Mouse (Mus musculus) adrenal gland, adult 8-10 months (tissue): ENCODE measurements at regions not wholly inside any gene's neighbourhood (a gene's known extent, or its start where the extent isn't known, plus 50 kb on each side); places are given as distances from the start of the nearest gene placed in this dataset.

Source experiments
- DNase-seq: peaks from one replicate; pipeline ENCODE4 v3.0.0; 2022

DNA sequence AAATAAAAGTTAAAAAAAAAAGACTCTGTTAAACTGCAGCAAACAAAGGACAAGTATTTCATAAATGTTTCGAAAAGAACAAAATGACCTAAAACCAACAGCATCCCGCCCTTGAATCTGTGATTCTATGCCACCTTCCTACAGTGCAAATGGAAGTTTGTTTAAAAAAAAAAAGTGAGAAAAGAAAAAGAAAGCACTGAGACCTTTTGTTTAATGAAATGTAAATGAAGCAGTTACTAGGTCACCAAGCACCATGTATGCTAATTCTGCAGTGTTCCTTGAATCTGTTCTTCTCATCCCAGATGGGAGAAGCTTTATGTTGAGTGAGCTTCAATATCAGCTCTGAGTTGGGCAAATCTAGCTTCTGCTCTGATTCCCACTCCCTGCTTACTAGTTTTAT, 64.8 kb downstream of the Dnajb9 start:
- DNase-seq, result no peak

DNA sequence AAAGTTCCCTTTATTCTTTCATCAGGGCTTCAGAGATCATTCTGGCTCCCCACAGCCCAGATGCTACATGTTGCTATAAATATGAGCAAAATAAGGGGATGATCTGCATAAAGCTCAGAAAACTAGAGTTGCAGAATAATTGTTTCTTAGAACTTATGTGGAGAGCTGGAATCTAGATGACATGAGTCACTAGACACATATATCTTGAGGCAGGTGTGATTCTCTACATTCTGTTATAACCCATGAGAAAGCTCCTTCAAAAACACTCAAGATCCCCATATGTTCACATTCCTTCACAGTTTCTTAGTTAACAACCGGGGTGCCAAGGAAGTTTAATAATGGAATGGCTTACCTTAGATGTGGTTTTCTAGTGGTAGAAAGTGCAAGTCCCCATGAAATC, 71.1 kb downstream of the Dnajb9 start:
- DNase-seq, result no peak

- no peak for DNase-seq
Observed at GRCm38 (mm10) chr12:44128874-44129273, 81.3 kb downstream of the Dnajb9 start.

- no peak for DNase-seq
Observed at GRCm38 (mm10) chr12:44105085-44105484, 105.0 kb downstream of the Dnajb9 start.

- DNase-seq, result no peak
Observed at GRCm38 (mm10) chr12:44099188-44099587, 110.9 kb downstream of the Dnajb9 start.

DNA sequence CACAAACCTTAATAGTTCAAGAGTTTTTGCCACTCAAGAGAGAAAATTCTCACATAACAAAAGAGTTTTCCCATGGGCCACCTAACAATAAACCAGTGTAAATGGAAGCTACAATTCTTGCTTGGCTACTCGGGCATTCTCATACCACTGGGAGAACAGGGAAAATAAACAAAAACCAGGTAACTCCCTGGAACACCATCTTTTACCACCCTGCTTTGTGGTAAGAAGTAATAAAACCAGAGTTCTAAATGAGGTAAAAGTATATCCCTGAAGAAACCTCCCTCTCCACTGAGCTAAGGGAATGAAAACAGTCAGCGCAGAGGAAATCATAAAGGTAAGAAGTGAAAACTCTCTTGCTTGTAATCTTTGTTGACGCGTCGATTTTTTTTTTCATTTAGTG, 138.4 kb downstream of the Dnajb9 start:
- DNase-seq, result no peak

DNA sequence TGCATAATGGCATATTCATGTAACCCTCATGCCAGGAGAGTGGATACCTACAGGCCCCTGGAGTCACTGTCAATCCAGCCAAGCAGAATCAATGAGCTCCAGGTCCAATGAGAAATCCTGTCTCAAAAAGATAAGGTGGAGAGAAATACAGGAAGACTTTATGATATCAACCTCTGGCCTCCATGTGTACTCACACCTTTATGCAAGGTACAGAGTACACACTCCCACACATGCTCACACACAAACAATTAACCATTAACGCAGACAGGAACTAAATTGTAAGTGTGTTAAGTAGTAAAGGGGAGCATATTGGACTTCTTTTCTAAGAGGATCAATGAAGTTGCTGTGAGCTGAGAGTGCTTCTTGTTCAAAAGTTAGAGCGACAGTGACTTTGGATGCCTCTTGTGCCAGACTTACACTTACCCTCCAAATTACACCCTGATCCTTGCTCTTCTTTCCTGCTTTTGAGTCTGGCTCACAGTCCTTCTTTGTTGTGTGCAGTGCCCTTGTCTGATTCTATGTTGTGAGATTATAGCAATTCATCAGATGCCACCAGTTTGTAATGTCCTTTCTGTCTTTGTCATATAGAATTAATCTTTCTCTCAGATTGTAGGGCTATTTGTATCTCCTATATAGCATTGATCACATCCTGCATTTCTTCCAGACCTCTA, 153.5 kb downstream of the Dnajb9 start:
- DNase-seq, result no peak

DNA sequence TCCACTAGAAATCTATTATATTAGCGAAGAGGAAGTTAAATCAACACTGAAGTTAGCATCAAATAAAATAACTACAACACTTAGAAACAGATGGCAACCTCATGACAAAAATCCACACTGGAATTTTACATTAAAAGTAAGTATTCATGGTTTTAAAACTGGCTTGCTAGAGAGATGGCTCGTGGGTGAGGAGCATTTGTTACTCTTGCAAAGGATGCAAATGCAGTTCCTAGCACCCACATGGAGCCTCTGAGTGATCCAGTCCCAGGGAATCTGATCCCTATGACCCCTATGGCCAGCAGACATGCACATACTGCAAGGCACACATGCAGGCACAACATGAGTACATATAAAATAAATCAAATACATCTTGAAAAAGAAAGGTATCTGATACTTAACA, 164.3 kb downstream of the Dnajb9 start:
- no peak for DNase-seq

DNA sequence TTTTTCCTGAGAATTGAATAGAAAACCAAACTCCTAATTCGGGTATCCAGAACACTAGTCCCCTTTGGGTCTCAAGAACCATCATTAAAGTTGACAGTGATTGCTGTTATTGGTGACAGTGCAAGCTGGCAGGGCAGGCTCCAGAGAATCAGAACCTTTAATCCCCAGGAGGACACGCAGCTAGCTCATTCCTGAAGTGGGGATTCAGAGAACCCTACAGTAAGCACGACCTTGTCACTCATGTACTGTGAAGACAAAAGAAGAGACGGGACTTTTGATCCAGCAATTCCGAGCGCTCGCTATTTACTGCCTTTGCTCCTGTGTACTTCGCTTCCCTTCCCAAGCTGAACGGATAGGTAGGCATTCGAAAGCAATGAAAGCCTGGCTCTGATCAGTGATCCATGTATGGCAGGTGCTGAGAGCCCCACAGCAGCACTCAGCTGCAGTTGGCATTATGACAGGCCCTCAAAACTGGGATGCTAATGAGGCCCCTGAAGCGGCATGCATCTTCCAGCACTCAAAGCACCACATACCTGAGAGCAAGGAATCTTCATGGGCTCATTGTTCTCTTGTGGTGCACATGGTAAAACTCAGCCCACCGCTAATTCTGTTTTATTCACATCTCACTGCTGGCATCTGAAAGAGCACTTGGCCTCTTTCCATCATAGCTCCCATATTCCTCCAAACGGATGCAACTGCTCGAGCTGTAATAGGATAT, 165.6 kb downstream of the Dnajb9 start:
- no peak for DNase-seq

- DNase-seq, result no peak
Observed at GRCm38 (mm10) chr12:44006795-44007194, 203.3 kb downstream of the Dnajb9 start.

GRCm38 (mm10) chr12:43983548-43983947, 226.6 kb downstream of the Dnajb9 start:
- DNase-seq, result no peak

DNA sequence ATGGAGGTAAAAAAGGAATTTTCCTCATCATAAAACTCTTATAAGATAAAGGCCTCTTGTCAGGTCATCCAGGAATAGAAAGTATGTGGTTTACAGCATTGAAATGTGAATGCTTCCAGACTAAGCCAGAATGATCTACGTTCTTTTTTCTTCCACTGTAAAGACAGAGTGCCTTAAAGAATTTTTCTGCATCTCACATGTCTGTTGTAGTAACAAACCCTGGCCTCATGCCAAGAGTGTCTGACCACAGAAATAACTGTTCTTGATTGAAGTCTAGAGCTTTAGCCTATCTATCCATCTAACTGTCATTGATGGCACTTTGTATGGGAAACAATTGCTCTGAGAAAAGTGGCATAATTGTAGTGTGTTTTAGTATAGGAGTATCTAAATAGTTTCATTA, 246.2 kb downstream of the Dnajb9 start:
- DNase-seq, result no peak

- no peak for DNase-seq
Observed at GRCm38 (mm10) chr12:43962551-43963120, 247.5 kb downstream of the Dnajb9 start.

GRCm38 (mm10) chr12:43924228-43924627, 285.9 kb downstream of the Dnajb9 start:
- DNase-seq, result no peak

DNA sequence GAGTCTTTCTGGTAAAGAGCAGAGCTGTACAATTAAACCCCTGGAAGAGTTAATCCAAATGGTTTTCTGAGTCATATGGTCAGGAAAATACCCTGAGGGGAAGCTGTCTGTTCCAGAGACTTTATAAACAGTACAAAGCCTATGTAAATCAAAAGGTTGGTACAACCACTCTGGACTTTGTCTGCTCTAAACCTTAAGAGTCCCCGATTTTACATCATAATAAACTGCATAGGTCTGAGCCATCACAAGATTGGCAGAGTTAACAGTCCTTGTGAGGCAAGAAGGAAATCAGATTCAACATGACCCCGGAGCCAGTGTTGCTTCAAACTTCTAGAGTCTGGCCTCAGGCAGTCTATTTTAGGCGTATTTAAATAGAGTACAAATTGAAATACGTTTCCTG, 289.7 kb downstream of the Dnajb9 start:
- DNase-seq, result no peak

DNA sequence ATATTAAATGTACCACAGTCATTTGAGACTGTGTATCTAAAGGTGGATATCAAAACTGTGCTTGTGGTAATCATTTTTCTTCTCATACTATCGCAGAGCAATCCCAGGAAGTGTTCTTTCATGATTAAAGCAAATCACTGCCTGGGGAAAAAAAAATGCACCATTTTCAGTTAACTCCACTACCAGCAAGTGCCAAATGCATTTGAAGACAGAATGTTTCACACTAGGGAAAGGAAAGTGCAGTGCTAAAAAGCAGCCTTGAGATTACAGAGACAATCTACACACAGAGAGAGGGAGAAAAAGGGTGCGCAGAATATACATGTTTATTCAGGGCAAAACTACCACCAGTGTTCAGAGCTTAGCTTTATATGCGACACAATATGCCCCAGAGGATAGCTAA, 291.0 kb downstream of the Dnajb9 start:
- DNase-seq, result no peak

DNA sequence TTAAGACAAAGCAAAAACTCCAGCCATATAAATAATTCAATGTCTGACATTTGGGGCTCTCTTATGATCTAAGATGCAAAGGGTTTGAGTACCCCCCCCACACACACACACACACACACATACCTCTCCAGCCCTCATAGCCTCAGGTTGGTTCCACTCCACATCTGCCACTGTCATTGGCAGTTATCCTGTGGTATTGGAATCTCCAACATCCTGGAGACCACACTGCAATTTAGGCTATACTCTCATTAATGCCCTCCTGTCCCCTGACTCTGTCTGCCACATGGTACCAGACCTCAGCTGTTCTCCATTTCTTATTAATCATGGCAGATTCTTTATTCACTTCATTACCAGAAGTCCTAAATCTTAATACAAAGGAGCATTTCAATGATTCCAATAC, 293.3 kb downstream of the Dnajb9 start:
- no peak for DNase-seq

GRCm38 (mm10) chr12:43899273-43899672, 310.9 kb downstream of the Dnajb9 start:
- no peak for DNase-seq

DNA sequence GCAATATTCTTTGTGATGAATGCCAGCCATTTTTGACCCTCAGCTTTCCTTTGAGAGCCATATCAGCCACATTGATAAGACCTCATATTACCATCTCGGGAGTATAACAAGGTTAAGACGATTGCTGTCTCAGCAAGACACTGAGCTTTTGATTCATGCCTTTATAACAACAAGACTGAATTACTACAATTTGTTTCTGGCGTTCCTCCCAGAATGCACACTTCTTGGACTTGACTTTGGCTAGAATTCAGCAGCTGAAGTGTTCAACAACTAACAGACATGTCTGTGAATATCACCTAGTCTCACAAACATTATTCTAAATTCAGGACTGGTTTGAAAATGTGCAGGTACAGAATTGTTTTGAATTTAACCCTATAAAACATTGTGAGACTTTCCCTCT, 324.5 kb downstream of the Dnajb9 start:
- no peak for DNase-seq

GRCm38 (mm10) chr12:43860479-43860878, 349.6 kb downstream of the Dnajb9 start:
- no peak for DNase-seq

GRCm38 (mm10) chr12:43856370-43856769, 353.8 kb downstream of the Dnajb9 start:
- no peak for DNase-seq

DNA sequence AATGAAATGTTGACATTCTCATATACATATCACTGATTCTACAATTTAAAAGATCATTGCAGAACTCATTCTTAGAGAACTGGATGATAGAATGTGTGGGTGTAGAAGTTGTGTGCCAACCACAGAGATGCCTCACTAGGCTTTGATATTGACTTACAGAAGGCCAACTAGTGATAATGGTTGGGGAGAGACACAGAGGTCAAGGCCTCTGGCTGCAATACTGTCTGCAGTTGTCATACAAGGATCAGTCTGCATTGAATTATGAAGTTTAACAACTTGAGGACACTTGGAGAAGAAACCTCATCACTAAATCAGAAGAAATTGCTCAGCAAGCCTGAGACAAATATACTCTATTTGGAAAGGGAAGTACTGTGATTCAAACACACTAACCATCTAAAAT, 357.9 kb downstream of the Dnajb9 start:
- DNase-seq, result peak; percentile 57

DNA sequence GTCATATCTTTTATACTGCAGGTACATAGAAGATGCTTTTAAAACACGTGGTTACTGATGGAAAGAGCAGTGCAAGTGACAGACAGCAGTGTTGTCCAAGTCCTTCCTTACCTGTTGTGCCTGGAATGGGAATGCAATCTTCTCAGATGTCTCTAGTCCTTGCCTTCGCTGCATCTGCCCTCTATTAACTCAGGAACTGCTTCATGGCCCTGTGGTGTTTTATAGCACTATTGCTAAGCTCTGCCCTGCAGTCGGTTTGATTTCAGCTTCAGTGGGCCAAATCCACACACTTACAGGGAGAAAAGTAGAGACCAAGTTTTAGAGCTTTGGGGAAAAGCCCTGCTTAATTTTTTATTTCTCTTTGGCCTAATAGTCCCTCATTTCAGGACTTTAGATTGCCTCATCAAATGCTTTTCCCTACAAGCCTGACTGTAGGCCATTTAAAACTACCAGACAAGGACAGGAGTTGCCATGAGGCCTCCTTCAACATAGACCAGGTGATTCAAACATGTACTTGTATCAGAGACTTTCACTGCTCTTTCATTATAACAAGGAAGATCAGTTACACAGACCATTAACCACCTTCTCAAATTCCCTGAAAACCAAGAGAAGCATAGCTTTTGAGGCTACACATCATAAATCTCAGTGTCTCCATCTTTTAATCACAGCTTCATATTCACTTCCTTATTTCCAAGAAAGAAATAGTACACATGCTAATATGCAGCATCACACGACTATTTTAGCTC, 358.7 kb downstream of the Dnajb9 start:
- no peak for DNase-seq
